8 mouse cellular contexts compared by ENCODE assay signal in the genomic region with DNA sequence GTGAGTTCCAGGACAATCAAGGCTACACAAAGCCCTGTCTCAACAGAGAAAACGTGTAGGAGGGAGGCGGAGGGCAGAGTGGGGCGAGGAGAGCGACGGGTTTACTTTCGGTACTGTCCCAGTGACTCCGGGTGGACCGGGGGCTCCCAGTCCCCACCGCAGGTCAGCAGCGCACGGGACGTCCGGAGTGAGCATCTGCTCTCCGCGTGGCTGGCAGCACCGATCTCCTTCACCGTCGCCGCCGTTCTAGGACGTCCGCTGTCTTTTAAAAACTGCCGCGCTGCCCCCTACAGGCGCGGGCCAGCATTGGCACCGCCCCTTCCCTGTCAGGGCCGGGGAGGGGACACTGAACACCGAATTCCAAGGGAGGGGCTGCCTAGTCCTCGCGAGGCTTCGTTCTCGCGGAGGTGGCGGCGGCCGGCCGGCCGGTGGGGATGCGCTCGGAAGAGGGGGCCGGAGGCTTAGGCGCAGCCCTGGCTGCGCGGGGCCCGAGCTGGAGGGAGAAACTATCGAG. TPM values are rescaled to one million over a fixed set of nuclear protein-coding genes. Genes with fewer than 3 reads are reported as not detected.
A peak's percentile ranks its signal among the peaks of the same experiment; 100 is the strongest.
DNase-seq lines count a peak whose midpoint lies in the region; ATAC-seq and TF ChIP-seq lines count a peak whose summit lies in the region.

A gene (plus strand): TSS at position 366 of the 514 bp plus-strand sequence.

- H3K36me3 ChIP-seq in ES-E14 (ENCODE audit: control insufficient read depth, insufficient read depth, low read length, poor library complexity, severe bottlenecking) = peaks cover 15% of the 10 kb centered on the region
- peaks cover 6% of the 10 kb centered on the region for H3K36me3 ChIP-seq in forebrain, embryonic 16.5 days (ENCODE audit: control insufficient read depth, insufficient read depth)
- H3K36me3 ChIP-seq in lung, embryonic 14.5 days (ENCODE audit: insufficient read depth) = peaks cover 41% of the 10 kb centered on the region
- peaks cover 14% of the 10 kb centered on the region for H3K36me3 ChIP-seq in thymus, adult 2 months (ENCODE audit: control insufficient read depth, insufficient read depth, low read length)

- peak within 1 kb of the TSS; percentile 98 for H3K9ac ChIP-seq in ES-E14 (ENCODE audit: insufficient read depth, low read depth, low read length, poor library complexity, severe bottlenecking)
- peak within 1 kb of the TSS; percentile 84 for H3K9ac ChIP-seq in forebrain, embryonic 16.5 days (replicated peaks; ENCODE audit: low read depth, low read length)
- H3K9ac ChIP-seq in lung, embryonic 14.5 days = peak within 1 kb of the TSS; percentile 96

- peak; percentile 90 for TF ChIP-seq CTCF in layer of hippocampus, adult 2 months (conservative IDR thresholded peaks at IDR 0.05)
- TF ChIP-seq CTCF in lung, embryonic 14.5 days (IDR thresholded peaks at IDR 0.05; ENCODE audit: low read depth) = peak; percentile 95
- TF ChIP-seq CTCF in olfactory bulb, adult 2 months (IDR thresholded peaks at IDR 0.05; ENCODE audit: insufficient read depth, low read depth, low read length) = peak; percentile 89
- TF ChIP-seq CTCF in thymus, adult 2 months (IDR thresholded peaks at IDR 0.05; ENCODE audit: borderline replicate concordance, control insufficient read depth, extremely low read depth, insufficient read depth, low read length, poor library complexity) = peak; percentile 97

- peak within 1 kb of the TSS; percentile 83 to 88 for H3K4me3 ChIP-seq in ES-E14 (ENCODE audit: insufficient read depth in 1 of 2, low read depth in 1 of 2, low read length in 2 of 2, poor library complexity in 1 of 2, severe bottlenecking in 1 of 2)
- H3K4me3 ChIP-seq in forebrain, embryonic 16.5 days (replicated peaks; ENCODE audit: low read length) = peak within 1 kb of the TSS; percentile 78
- peak within 1 kb of the TSS; percentile 91 for H3K4me3 ChIP-seq in layer of hippocampus, adult 2 months
- peak within 1 kb of the TSS; percentile 70 for H3K4me3 ChIP-seq in lung, embryonic 14.5 days (ENCODE audit: low read depth, low read length)
- H3K4me3 ChIP-seq in olfactory bulb, adult 2 months (ENCODE audit: insufficient read depth, low read depth, low read length) = peak within 1 kb of the TSS; percentile 82
- peak within 1 kb of the TSS; percentile 68 for H3K4me3 ChIP-seq in thymus, adult 2 months (ENCODE audit: control insufficient read depth, insufficient read depth, low read length)

- H3K27me3 ChIP-seq in forebrain, embryonic 16.5 days (replicated peaks; ENCODE audit: control insufficient read depth, insufficient read depth, low read length) = no peaks in the 10 kb centered on the region
- H3K27me3 ChIP-seq in lung, embryonic 14.5 days (ENCODE audit: insufficient read depth, low read length) = no peaks in the 10 kb centered on the region
- no peaks in the 10 kb centered on the region for H3K27me3 ChIP-seq in thymus, adult 2 months (ENCODE audit: control insufficient read depth, insufficient read depth, low read length)

- intact Hi-C loops in heart, postnatal 36 days (cut with DNase I) = loop anchor here (2.0 to 10.0 kb wide), 2 partner anchors 27 to 501 kb away; a partner anchor contains a TSS

- ATAC-seq in forebrain, embryonic 16.5 days = peak; percentile 95
- ATAC-seq in lung, embryonic 14.5 days (ENCODE audit: insufficient read depth) = peak; percentile 93

- H3K4me2 ChIP-seq in forebrain, embryonic 16.5 days (ENCODE audit: low read length) = peak within 1 kb of the TSS; percentile 77
- peak within 1 kb of the TSS; percentile 78 for H3K4me2 ChIP-seq in lung, embryonic 14.5 days

- H3K4me1 ChIP-seq in ES-E14 (ENCODE audit: control insufficient read depth in 2 of 2, insufficient read depth in 2 of 2, low read length in 2 of 2, poor library complexity in 1 of 2) = peaks cover 2 to 5% of the 10 kb centered on the region in 2 experiments; a peak in 1 of 4 replicates
- peaks cover 12% of the 10 kb centered on the region for H3K4me1 ChIP-seq in forebrain, embryonic 16.5 days (replicated peaks; ENCODE audit: control insufficient read depth, insufficient read depth, low read length)
- H3K4me1 ChIP-seq in lung, embryonic 14.5 days (ENCODE audit: insufficient read depth) = no peaks in the 10 kb centered on the region
- H3K4me1 ChIP-seq in olfactory bulb, adult 2 months (ENCODE audit: control insufficient read depth, insufficient read depth, low read length) = peaks cover 7% of the 10 kb centered on the region
- H3K4me1 ChIP-seq in thymus, adult 2 months (replicated peaks; ENCODE audit: control insufficient read depth, insufficient read depth, low read length) = peaks cover 6% of the 10 kb centered on the region

- in situ Hi-C loops in ES-E14 (cut with MboI; ENCODE audit: low sequenced_read_pairs in 2 of 2, unreplicated experiment in 2 of 2) = no loop called here

- WGBS in forebrain, embryonic 16.5 days = under 1% methylated on average over 47 of the region's 47 CpGs
- WGBS in lung, embryonic 14.5 days = under 1% methylated on average over 47 of the region's 47 CpGs
- WGBS in olfactory bulb, adult 2 months = under 1% methylated on average over 47 of the region's 47 CpGs
- 0% methylated on average over 47 of the region's 47 CpGs for WGBS in thymus, adult 2 months

- no peaks in the 10 kb centered on the region for H3K9me3 ChIP-seq in ES-E14 (ENCODE audit: control insufficient read depth, insufficient read depth, low read depth, low read length)
- no peaks in the 10 kb centered on the region for H3K9me3 ChIP-seq in forebrain, embryonic 16.5 days (ENCODE audit: control insufficient read depth, low read length)
- no peaks in the 10 kb centered on the region for H3K9me3 ChIP-seq in lung, embryonic 14.5 days (ENCODE audit: low read depth, low read length)

- peak; percentile 90 for DNase-seq in ES-E14 (ENCODE audit: low read depth, low spot score)
- DNase-seq in cerebellum, adult 11-12 months = peak; percentile 90
- DNase-seq in heart, postnatal 36 days = peak; percentile 88 to 90
- peak; percentile 85 to 90 for DNase-seq in layer of hippocampus, adult 2 months (ENCODE audit: low spot score in 2 of 2)
- DNase-seq in lung, embryonic 14.5 days = peak; percentile 98
- DNase-seq in thymus, adult 2 months = peak; percentile 92

- peak within 1 kb of the TSS; percentile 96 for H3K27ac ChIP-seq in ES-E14 (ENCODE audit: insufficient read depth, low read depth, low read length, poor library complexity, severe bottlenecking)
- H3K27ac ChIP-seq in forebrain, embryonic 16.5 days (ENCODE audit: low read length) = peak within 1 kb of the TSS; percentile 94
- H3K27ac ChIP-seq in layer of hippocampus, adult 2 months = peak within 1 kb of the TSS; percentile 98
- H3K27ac ChIP-seq in lung, embryonic 14.5 days (ENCODE audit: low read depth) = peak within 1 kb of the TSS; percentile 98
- H3K27ac ChIP-seq in olfactory bulb, adult 2 months (ENCODE audit: insufficient read depth, low read depth, low read length) = peak within 1 kb of the TSS; percentile 98
- H3K27ac ChIP-seq in thymus, adult 2 months (ENCODE audit: control insufficient read depth, insufficient read depth, low read length) = peak within 1 kb of the TSS; percentile 82

- TF ChIP-seq POLR2A in olfactory bulb, adult 2 months (IDR thresholded peaks at IDR 0.05; ENCODE audit: insufficient read depth, low read depth, low read length) = no peak
- TF ChIP-seq POLR2A in thymus, adult 2 months (IDR thresholded peaks at IDR 0.05; ENCODE audit: control insufficient read depth, extremely low read depth, insufficient read depth, low read length, poor library complexity) = no peak

TF ChIP-seq in ES-E14, 5 proteins besides CTCF, POLR2A, EP300 and RAD21:
- peak; percentile 73 for TF ChIP-seq HCFC1 (IDR thresholded peaks at IDR 0.05; ENCODE audit: borderline replicate concordance, insufficient read depth, low read length)
- TF ChIP-seq CHD2 (IDR thresholded peaks at IDR 0.05; ENCODE audit: low read depth, low read length) = peak; percentile 87; the same call in 1 of the 2 replicates
- no peak for TF ChIP-seq ZC3H11A (IDR thresholded peaks at IDR 0.05; ENCODE audit: borderline replicate concordance, low read depth, low read length)
- no peak for TF ChIP-seq ZNF384 (IDR thresholded peaks at IDR 0.05; ENCODE audit: low read depth, low read length)
- no peak for TF ChIP-seq MAFK (IDR thresholded peaks at IDR 0.05; ENCODE audit: insufficient read depth, low read depth, low read length)

RNA-seq across cellular contexts. Expression of the gene that starts here (rescaled TPM):
- total RNA-seq in ES-E14 (2012; rRNA removed) = 27.6 and 34.2 TPM in 2 replicates
- 43.9 and 44.7 TPM in 2 replicates for polyA plus RNA-seq in forebrain, embryonic 16.5 days (2015; fragmentation: Nextera tagmentation; extraction: Ambion mirVana)
- 1 to 10 TPM; 7.9 to 8.3 TPM for total RNA-seq in heart, postnatal 36 days (2021)
- 10 to 100 TPM; 35.5 to 38.2 TPM for total RNA-seq in layer of hippocampus, adult 2 months (2021)
- polyA plus RNA-seq in lung, embryonic 14.5 days (2014; fragmentation: Nextera tagmentation; extraction: Ambion mirVana) = 50.4 and 51.7 TPM in 2 replicates
- not detected in 2 replicates for polyA plus RNA-seq in olfactory bulb, adult 2 months (2012; ENCODE audit: insufficient read depth, insufficient read length, low replicate concordance, missing spikeins)
- polyA plus RNA-seq in thymus, adult 2 months (2012; rRNA removed) = 13.3 and 13.5 TPM in 2 replicates

Comparison
In these comparisons a context has a peak if more than half of its experiments do, and no peak if none do; other contexts are left out.
1. Peak in every context shown above with its lines: DNase-seq, ATAC-seq, H3K4me3 ChIP-seq and H3K27ac ChIP-seq.